Mouse (Mus musculus): Measurements from ENCODE around the gene Mthfd1.

Mthfd1 gene

GRCm38 (mm10) chr12:76300367-76300766 is 45.3 kb downstream of the Mthfd1 start:
- no peak for DNase-seq (ENCODE audit: inconsistent age in 2 of 2, low spot score in 1 of 2)

GRCm38 (mm10) chr12:76303474-76303873 is 48.4 kb downstream of the Mthfd1 start:
- no peak for DNase-seq (ENCODE audit: inconsistent age in 2 of 2, low spot score in 1 of 2)

GRCm38 (mm10) chr12:76304199-76304598 is 49.1 kb downstream of the Mthfd1 start:
- DNase-seq (ENCODE audit: inconsistent age in 2 of 2, low spot score in 1 of 2): no peak

GRCm38 (mm10) chr12:76305107-76305506 is 50.0 kb downstream of the Mthfd1 start:
- no peak for DNase-seq (ENCODE audit: inconsistent age in 2 of 2, low spot score in 1 of 2)

- no peak for DNase-seq (ENCODE audit: inconsistent age in 2 of 2, low spot score in 1 of 2)
Measured at GRCm38 (mm10) chr12:76306852-76307561, 51.9 kb downstream of the Mthfd1 start.

- DNase-seq (ENCODE audit: inconsistent age in 2 of 2, low spot score in 1 of 2): peak; percentile 19 to 52
Measured at GRCm38 (mm10) chr12:76307964-76308363, 52.9 kb downstream of the Mthfd1 start.

- no peak for DNase-seq (ENCODE audit: inconsistent age in 2 of 2, low spot score in 1 of 2)
Measured at GRCm38 (mm10) chr12:76308436-76308835, 53.3 kb downstream of the Mthfd1 start.

GRCm38 (mm10) chr12:76310007-76310406 is 54.9 kb downstream of the Mthfd1 start:
- DNase-seq (ENCODE audit: inconsistent age in 2 of 2, low spot score in 1 of 2): no peak

GRCm38 (mm10) chr12:76310633-76311032 is 55.5 kb downstream of the Mthfd1 start:
- DNase-seq (ENCODE audit: inconsistent age in 2 of 2, low spot score in 1 of 2): no peak

GRCm38 (mm10) chr12:76311227-76311626 is 56.1 kb downstream of the Mthfd1 start:
- no peak for DNase-seq (ENCODE audit: inconsistent age in 2 of 2, low spot score in 1 of 2)

GRCm38 (mm10) chr12:76311951-76312350 is 56.9 kb downstream of the Mthfd1 start:
- no peak for DNase-seq (ENCODE audit: inconsistent age in 2 of 2, low spot score in 1 of 2)

- DNase-seq (ENCODE audit: inconsistent age in 2 of 2, low spot score in 1 of 2): peak in 1 of 2 experiments; percentile 37
Measured at GRCm38 (mm10) chr12:76318282-76319212, 63.4 kb downstream of the Mthfd1 start.

GRCm38 (mm10) chr12:76324679-76325431 is 69.8 kb downstream of the Mthfd1 start, which contains the start of gene Akap5:
Akap5 (plus strand) TSS chr12:76324891.
- peak; percentile 49 to 81 for DNase-seq (ENCODE audit: inconsistent age in 2 of 2, low spot score in 1 of 2)

- DNase-seq (ENCODE audit: inconsistent age in 2 of 2, low spot score in 1 of 2): no peak
Measured at GRCm38 (mm10) chr12:76326437-76327220, 71.5 kb downstream of the Mthfd1 start.

GRCm38 (mm10) chr12:76328567-76329354 is 73.7 kb downstream of the Mthfd1 start:
- DNase-seq (ENCODE audit: inconsistent age in 2 of 2, low spot score in 1 of 2): no peak

GRCm38 (mm10) chr12:76333688-76334087 is 78.6 kb downstream of the Mthfd1 start:
- DNase-seq (ENCODE audit: inconsistent age in 2 of 2, low spot score in 1 of 2): no peak

GRCm38 (mm10) chr12:76335641-76336040 is 80.5 kb downstream of the Mthfd1 start:
- DNase-seq (ENCODE audit: inconsistent age in 2 of 2, low spot score in 1 of 2): no peak

- no peak for DNase-seq (ENCODE audit: inconsistent age in 2 of 2, low spot score in 1 of 2)
Measured at GRCm38 (mm10) chr12:76336111-76336965, 81.2 kb downstream of the Mthfd1 start.

GRCm38 (mm10) chr12:76341080-76341479 is 86.0 kb downstream of the Mthfd1 start:
- DNase-seq (ENCODE audit: inconsistent age in 2 of 2, low spot score in 1 of 2): peak; percentile 28 to 88

Measured in adrenal gland, adult (tissue).